Mouse (Mus musculus) layer of hippocampus, adult 2 months (tissue): ENCODE measurements around the gene Saa3. TPM values are rescaled to one million over a fixed set of nuclear protein-coding genes. Genes with fewer than 3 reads are reported as not detected.
A peak's percentile ranks its signal among the peaks of the same experiment; 100 is the strongest.

ENCODE experiments used
- DNase-seq, 2 experiments: peaks; one replicate each; pipeline ENCODE4 v3.0.0; 2022; ENCODE audit warnings: low spot score in 2 of 2
- H3K27ac ChIP-seq: fragments of 200-600 bp; 2 replicates; pipeline ENCODE4 v1.8.1; 2022
- H3K4me3 ChIP-seq: fragments of 200-600 bp; 2 replicates; pipeline ENCODE4 v1.8.1; 2022; ENCODE audit warnings: mild to moderate bottlenecking
- CTCF ChIP-seq: fragments of 200-600 bp; conservative IDR thresholded peaks from 2 replicates; pipeline ENCODE4 v1.8.1; 2022; ENCODE audit warnings: antibody characterized with exemption, mild to moderate bottlenecking, moderate library complexity
- total RNA-seq, 2 experiments: library from RNA; stranded (reverse); gene quantifications; 2 replicates each; pipeline ENCODE4 v1.2.3; 2021

Saa3 gene
- total RNA-seq, 2 experiments from 2014 or later, result not detected

DNA sequence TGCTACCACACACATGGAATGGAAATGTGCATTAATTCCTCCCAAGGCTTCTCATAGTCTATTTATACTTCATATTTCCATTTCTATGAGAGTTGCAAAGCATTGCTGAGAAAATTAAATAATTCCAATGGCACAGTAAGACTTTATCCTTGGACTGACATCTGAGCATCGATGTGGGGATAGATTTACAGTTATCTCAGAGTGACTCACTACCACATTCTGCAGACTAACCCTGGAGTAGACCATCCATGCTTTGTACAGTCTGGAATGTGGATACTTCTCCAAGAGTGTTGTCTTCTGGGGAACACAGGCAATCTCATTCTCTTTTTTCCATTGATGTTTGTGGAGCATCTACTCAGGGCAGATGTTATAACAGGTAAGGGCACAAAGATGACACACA lies 12.1 kb upstream of the Saa3 start:
- Histone ChIP-seq H3K4me3 (no peak overlapping the region), H3K27ac (no peak overlapping the region)
- TF ChIP-seq CTCF, result no peak
- no peak for DNase-seq

DNA sequence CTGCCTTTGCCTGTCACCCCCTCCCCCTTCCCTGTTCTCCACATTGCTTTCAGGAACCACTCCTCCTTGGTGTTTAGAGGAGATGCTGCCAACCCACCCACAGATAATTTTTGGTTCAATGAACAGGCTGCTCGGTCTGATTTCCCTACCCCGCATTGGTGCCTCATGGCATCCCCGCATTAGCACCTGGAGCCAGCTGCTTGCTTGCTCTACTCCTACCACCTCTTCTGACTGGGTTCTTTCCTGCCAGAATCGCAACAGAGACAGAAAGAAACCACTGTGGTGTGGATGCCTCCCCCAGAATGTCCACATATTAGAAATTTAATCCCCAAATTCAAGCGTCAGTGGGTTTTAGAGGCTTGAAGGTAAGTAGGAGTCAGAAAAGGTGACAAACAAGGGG lies 8.9 kb upstream of the Saa3 start:
- no peak overlapping the region for H3K4me3 ChIP-seq
- H3K27ac ChIP-seq, result no peak overlapping the region
- no peak for TF ChIP-seq CTCF
- DNase-seq, result peak; percentile 33 to 50

GRCm38 (mm10) chr7:46723849-46724248 lies 8.3 kb upstream of the Saa3 start:
- H3K27ac ChIP-seq, result no peak overlapping the region
- H3K4me3 ChIP-seq, result no peak overlapping the region
- DNase-seq, result no peak
- TF ChIP-seq CTCF, result no peak

GRCm38 (mm10) chr7:46723354-46723753 lies 7.9 kb upstream of the Saa3 start:
- DNase-seq, result no peak
- H3K27ac ChIP-seq, result no peak overlapping the region
- no peak for TF ChIP-seq CTCF
- no peak overlapping the region for H3K4me3 ChIP-seq

DNA sequence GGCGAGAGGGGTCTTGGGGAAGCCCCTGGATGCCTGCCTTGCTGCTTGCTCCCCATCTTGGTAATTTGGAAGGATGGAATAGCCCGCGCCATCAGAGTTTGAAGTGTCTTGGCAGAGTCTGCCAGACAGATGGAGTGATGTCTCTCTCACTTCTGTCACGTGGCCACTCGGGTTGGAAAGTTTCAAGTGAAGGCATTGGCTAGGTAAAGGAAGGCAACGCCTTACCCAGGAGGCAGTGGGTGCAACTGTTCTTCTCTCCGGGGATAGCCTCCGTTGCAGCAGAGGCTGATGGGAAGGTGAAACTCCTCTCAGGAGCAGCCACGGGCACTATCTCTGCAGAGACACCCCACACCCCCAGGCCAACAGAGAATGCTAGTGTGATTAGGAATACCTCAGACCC lies 5.0 kb upstream of the Saa3 start:
- H3K4me3 ChIP-seq, result no peak overlapping the region
- no peak for DNase-seq
- H3K27ac ChIP-seq, result no peak overlapping the region
- no peak for TF ChIP-seq CTCF

DNA sequence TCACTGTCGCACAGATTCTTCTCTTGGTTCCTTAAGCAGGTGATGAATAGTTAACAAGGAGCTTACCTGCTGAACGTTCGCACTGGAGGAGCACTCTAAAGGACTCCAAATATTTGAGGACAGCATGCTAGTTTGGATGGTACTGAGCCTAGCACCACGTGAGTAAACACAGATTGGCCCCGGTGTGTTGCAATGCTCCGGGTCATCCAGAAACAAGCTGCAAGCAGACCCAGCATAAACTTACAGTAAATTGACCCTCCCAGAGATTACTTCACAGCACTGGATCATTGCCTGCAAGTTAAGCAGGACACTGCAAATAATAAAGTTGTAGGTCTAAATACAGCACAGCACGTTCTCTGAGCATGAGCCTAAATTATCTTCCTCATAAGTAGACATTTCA lies 4.0 kb upstream of the Saa3 start:
- no peak for DNase-seq
- no peak overlapping the region for H3K4me3 ChIP-seq
- TF ChIP-seq CTCF, result no peak
- H3K27ac ChIP-seq, result no peak overlapping the region

DNA sequence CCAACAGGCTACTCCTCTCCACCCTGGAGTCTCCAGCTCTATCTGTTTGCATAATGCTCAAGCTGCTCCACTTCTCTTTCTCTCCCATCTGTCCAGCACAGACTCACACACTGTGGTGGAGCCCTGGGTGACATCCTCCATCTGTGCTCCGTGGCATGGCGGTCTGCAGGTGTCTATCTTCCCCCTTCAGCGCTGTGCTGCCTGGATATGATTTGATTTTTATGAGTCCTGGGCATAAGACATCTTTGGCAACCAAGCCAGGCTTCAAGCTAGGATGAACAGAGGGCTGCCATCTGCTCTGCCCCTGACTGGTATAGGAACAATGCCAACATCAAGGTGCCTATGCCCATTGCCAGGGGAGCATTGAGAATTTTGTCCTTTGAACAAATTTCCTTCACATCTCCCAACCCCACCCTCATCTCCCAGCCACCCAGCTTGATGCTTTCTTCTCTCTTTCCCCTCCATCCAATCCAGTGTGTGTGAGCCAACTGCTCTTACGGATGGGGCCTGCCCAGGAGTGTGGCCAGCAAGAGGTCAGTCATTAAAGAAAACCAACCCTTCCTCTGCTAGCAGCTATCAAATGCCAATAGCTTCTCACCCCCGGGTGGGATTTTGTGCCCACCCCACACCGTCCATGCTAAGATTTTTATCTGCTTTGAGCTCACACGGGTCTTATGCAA lies 3.2 kb upstream of the Saa3 start:
- Histone ChIP-seq H3K4me3 (no peak overlapping the region), H3K27ac (no peak overlapping the region; the same call in 1 of the 2 replicates)
- no peak for TF ChIP-seq CTCF
- peak in 1 of 2 experiments; percentile 29 for DNase-seq

DNA sequence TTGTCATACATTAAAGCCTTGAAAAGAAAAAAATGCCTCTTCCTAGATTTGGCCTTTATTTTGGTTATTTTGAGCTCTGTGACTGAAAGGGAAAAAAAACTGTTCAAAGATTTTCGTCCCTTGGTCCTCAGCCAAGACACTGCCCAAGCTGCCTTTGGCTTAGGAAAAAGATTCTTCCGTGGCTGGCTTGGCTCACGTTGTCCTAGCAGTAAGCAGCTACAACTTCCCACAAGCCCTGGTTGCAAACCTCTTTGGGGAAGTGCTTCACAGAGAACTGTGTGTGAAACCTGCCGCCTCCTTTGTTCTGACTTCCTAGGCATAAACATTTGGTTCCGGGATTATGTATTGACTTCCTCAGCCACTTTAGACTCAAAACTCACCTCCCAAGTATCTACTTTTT lies 1.4 kb upstream of the Saa3 start:
- TF ChIP-seq CTCF, result no peak
- DNase-seq, result no peak
- Histone ChIP-seq H3K4me3 (no peak overlapping the region), H3K27ac (no peak overlapping the region)

DNA sequence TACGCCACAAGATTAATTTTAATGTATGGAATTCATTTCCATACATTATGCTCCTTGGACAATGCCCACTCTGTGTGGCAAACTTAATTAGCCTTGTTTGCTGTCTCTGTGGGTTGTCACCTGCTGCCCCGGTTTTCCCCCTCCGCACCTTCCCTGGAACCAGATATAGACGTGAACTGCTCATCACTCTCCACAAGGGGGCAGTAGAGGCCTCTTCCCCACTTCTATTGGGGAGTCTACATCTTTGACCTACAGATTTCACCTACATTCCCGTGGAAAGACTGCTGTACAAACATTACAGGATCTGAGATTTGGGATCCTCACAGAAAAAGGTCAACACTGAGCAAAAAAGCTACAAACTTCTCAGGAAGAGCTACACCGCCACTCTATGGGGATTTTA lies 982 bp downstream of the Saa3 start:
- TF ChIP-seq CTCF, result peak; percentile 95
- Histone ChIP-seq H3K4me3 (no peak overlapping the region), H3K27ac (no peak overlapping the region)
- peak; percentile 44 to 76 for DNase-seq

DNA sequence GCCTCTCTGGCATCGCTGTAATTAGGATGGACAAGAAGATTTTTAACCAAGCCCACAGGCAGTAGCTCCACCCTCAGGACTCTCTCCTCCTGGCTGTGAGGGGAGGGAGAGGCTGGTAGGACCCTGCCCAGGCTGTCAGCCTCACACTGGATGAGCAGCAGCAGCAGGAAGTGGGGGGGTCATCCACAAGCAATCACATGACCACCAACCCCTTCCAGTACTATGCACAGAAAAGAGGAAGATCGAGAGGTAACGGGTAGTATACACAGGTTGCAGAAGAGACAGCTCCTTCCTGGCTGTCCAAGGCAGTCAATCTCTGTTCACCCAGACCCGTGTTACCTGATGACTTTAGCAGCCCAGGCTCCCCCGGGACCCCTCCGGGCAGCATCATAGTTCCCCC lies 3.2 kb downstream of the Saa3 start:
- Histone ChIP-seq H3K27ac (no peak overlapping the region), H3K4me3 (no peak overlapping the region)
- no peak for DNase-seq
- no peak for TF ChIP-seq CTCF

DNA sequence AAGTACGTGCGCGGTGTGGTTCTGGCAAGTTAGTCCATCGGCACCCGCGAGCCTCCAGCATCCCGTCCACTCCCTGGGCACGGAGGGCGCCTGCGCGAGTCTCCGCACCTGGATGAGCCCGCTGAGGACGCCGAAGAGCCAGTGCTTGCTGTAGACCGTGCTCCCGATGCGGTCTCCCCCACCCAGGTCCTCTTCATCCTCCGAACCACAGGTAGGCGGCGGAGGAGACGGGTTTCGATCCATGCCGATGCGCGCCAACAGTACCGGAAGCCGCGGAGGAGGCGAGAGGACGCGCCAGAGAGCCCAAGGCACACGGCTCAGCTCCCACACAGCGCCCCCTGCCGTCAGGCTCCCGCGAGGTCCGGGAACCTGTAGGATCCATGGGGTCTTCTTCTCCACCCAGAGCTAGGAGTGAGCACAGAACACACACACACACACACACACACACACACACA lies 5.1 kb downstream of the Saa3 start, which contains the start of gene Saal1:
Saal1 (minus strand) TSS at position 291 of the 455 bp plus-strand sequence.
- peak within 1 kb of the TSS; percentile 96 for H3K27ac ChIP-seq
- DNase-seq, result peak; percentile 77 to 87
- TF ChIP-seq CTCF, result peak; percentile 80
- H3K4me3 ChIP-seq, result peak within 1 kb of the TSS; percentile 95

DNA sequence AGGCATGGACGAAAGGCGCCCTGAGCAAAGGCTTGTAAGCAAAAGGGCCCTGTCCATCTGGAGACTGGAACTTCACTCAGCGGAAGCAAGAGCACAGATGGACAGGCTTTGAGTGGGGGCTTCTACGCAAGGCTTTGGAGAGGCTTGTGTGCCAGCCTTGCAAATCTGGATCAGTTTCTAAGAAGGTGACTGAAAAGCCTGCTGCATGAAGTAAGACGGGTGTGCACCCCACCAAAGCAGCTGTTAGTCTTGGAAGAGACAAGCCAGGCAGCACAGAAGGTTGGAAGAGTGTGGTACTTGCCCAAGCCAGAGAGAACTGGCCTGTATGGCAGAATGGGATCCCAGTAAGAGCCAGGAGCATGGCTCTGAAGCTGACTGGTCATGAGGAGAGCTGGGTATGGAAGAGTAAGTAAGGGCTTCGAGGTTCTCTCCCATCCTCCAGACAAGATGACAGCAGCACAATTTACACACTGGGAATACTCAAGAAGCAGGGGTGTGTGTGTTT lies 14.9 kb downstream of the Saa3 start:
- Histone ChIP-seq H3K27ac (no peak overlapping the region), H3K4me3 (no peak overlapping the region)
- no peak for TF ChIP-seq CTCF
- DNase-seq, result no peak

GRCm38 (mm10) chr7:46696754-46697153 lies 18.7 kb downstream of the Saa3 start:
- no peak for TF ChIP-seq CTCF
- no peak overlapping the region for H3K4me3 ChIP-seq
- DNase-seq, result no peak
- no peak overlapping the region for H3K27ac ChIP-seq

DNA sequence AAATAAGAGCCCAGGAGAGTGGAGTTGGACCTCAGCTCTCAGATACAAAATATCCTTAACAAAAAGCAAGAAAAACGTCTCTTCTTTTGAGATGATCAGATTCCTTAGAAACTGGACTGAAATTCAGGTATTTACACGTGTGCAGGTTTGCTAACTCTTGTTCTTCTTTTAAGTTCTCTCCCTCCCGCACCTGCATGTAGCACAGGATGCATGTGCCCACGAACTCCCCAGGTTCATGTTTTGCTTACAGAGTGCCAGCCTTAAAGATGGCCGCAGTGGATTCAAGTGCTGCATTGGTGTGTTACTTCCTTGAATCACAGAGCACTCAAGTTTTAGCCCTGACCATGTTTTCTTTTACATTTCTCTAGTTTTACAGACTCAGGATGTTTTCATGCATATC lies 28.7 kb downstream of the Saa3 start:
- no peak for TF ChIP-seq CTCF
- Histone ChIP-seq H3K27ac (no peak overlapping the region), H3K4me3 (no peak overlapping the region)
- no peak for DNase-seq
